Mouse (Mus musculus) CH12.LX (cell line): ENCODE measurements at regions not wholly inside any gene's neighbourhood (a gene's known extent, or its start where the extent isn't known, plus 50 kb on each side); places are given as distances from the start of the nearest gene placed in this dataset.

Experiments used
- DNase-seq: peaks from one replicate; pipeline ENCODE4 v3.0.0-alpha.2; 2013; ENCODE audit errors: extremely low read depth
- H3K27ac ChIP-seq: 2 replicates; pipeline ENCODE4 v1.5.1; 2012; ENCODE audit warnings: low read depth, mild to moderate bottlenecking, control low read depth, moderate library complexity; ENCODE audit not compliant: insufficient read depth
- H3K27me3 ChIP-seq: replicated peaks from 2 replicates; pipeline ENCODE3; 2012; ENCODE audit warnings: inconsistent platforms
- H3K36me3 ChIP-seq, 2 experiments: replicated peaks in 1 of 2; 2 replicates each; pipeline versions ENCODE3 to v1.6.1; 2012; ENCODE audit warnings: inconsistent platforms in 1 of 2, low read length in 1 of 2, mild to moderate bottlenecking in 1 of 2, mixed read lengths in 1 of 2, moderate library complexity in 1 of 2; ENCODE audit not compliant: control insufficient read depth in 1 of 2, insufficient read depth in 1 of 2
- H3K4me1 ChIP-seq, 2 experiments: 2 replicates each; pipeline ENCODE4 v1.6.1; 2012; ENCODE audit warnings: inconsistent platforms in 1 of 2, moderate library complexity in 1 of 2; ENCODE audit not compliant: insufficient read depth in 2 of 2, control insufficient read depth in 1 of 2
- H3K4me2 ChIP-seq: 2 replicates; pipeline ENCODE4 v1.6.1; 2012; ENCODE audit warnings: low read depth, mild to moderate bottlenecking, control low read depth; ENCODE audit not compliant: poor library complexity, insufficient read depth, severe bottlenecking
- H3K4me3 ChIP-seq, 3 experiments: fragments of 150-350 bp in 1 of 3; sonication (generic) in 1 of 3; replicated peaks in 1 of 3; 2 replicates each; pipeline versions ENCODE3 to v1.5.1; 2011 to 2012; ENCODE audit warnings: low read depth in 2 of 3, low read length in 2 of 3, mild to moderate bottlenecking in 2 of 3, moderate library complexity in 2 of 3, control low read depth in 1 of 3, improper control_type of control experiment in 1 of 3, inconsistent platforms in 1 of 3, mixed read lengths in 1 of 3; ENCODE audit not compliant: poor library complexity in 1 of 3
- H3K79me2 ChIP-seq: replicated peaks from 2 replicates; pipeline ENCODE4 v1.6.1; 2012; ENCODE audit warnings: mild to moderate bottlenecking, moderate library complexity; ENCODE audit not compliant: control insufficient read depth, poor library complexity, insufficient read depth, severe bottlenecking; ENCODE audit errors: extremely low read depth
- H3K9ac ChIP-seq: 2 replicates; pipeline ENCODE4 v1.6.1; 2012; ENCODE audit warnings: low read depth, mild to moderate bottlenecking, control low read depth, moderate library complexity; ENCODE audit not compliant: insufficient read depth
- H3K9me3 ChIP-seq: replicated peaks from 2 replicates; pipeline ENCODE3; 2012; ENCODE audit warnings: low read length, inconsistent platforms, mixed read lengths
- POLR2A ChIP-seq: IDR thresholded peaks from 2 replicates; pipeline ENCODE4 v1.6.1; 2011; ENCODE audit warnings: low read depth, mild to moderate bottlenecking, improper control_type of control experiment, low read length
- ZKSCAN1 ChIP-seq: IDR thresholded peaks from 2 replicates; pipeline ENCODE4 v1.6.1; 2012; ENCODE audit warnings: low read depth, inconsistent platforms, low read length, improper control_type of control experiment, borderline replicate concordance
- dilution Hi-C: fragments of 300-500 bp; cut with MboI; formaldehyde crosslinking; loops from 2 replicates; pipeline ENCODE4 v1.14.3; 2020; ENCODE audit warnings: low sequenced_read_pairs; ENCODE audit not compliant: extremely low pct_unique_long_range_greater_than_20kb, extremely low pct_ligation_motif_present
- in situ Hi-C: fragments of 300-500 bp; cut with MboI; formaldehyde crosslinking; loops from 3 replicates; pipeline ENCODE4 v1.14.3; 2019; ENCODE audit warnings: low sequenced_read_pairs, low pct_ligation_motif_present, low pct_unique_long_range_greater_than_20kb, mixed read lengths

GRCm38 (mm10) chr4:52368527-52368926, 70.5 kb upstream of the Smc2 start:
- Histone ChIP-seq H3K4me2 (no peak overlapping the region), H3K27ac (no peak overlapping the region), H3K9ac (no peak overlapping the region), H3K9me3 (no peaks in the 10 kb centered on the region), H3K79me2 (no peaks in the 10 kb centered on the region), H3K27me3 (no peaks in the 10 kb centered on the region), H3K4me1 (no peaks in the 10 kb centered on the region), H3K36me3 (no peaks in the 10 kb centered on the region), H3K4me3 (no peak overlapping the region)
- in situ Hi-C loops (no loop called here), dilution Hi-C loops (no loop called here)
- DNase-seq, result no peak
- no peak for TF ChIP-seq POLR2A
- TF ChIP-seq ZKSCAN1, result no peak
